Mouse (Mus musculus) mouse embryonic stem cell (cell line): ENCODE measurements around the gene Il17rc.

ENCODE experiments used
- in situ Hi-C, 2 experiments: fragments of 300-500 bp; cut with MboI; formaldehyde crosslinking; loops; 1 replicate in 1 of 2; 3 replicates in 1 of 2; pipeline ENCODE4 v1.14.3; 2019 to 2020; ENCODE audit warnings: low sequenced_read_pairs in 2 of 2, low pct_unique_long_range_greater_than_20kb in 1 of 2, mixed read lengths in 1 of 2; ENCODE audit not compliant: unreplicated experiment in 1 of 2

Gene Il17rc

DNA sequence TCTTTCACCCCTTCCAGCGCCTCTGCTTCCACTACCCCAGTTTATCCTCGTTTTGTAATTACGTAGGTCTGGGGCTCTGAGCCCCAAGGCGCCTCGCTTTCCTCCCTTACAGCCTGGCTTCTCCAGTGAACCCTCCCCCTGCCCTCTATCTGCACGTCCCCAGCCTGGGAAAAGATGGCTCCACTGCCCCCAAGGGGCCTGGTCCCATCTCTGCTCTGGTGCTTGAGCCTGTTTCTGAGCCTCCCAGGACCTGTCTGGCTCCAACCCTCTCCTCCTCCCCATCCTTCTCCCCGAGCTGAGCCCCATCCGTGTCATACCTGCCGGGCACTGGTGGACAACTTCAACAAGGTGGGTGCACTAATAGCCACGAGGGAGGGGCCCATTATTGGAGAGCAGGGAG is 12.5 kb downstream of the Il17rc start:
- in situ Hi-C loops, result no loop called here

GRCm38 (mm10) chr6:113487125-113487576 is 15.9 kb downstream of the Il17rc start:
- in situ Hi-C loops, result no loop called here

GRCm38 (mm10) chr6:113489410-113489809 is 18.2 kb downstream of the Il17rc start:
- in situ Hi-C loops, result no loop called here

GRCm38 (mm10) chr6:113492101-113492864 is 21.1 kb downstream of the Il17rc start:
- in situ Hi-C loops, result no loop called here

- in situ Hi-C loops, result no loop called here
Observed at GRCm38 (mm10) chr6:113494258-113494788, 23.1 kb downstream of the Il17rc start.

DNA sequence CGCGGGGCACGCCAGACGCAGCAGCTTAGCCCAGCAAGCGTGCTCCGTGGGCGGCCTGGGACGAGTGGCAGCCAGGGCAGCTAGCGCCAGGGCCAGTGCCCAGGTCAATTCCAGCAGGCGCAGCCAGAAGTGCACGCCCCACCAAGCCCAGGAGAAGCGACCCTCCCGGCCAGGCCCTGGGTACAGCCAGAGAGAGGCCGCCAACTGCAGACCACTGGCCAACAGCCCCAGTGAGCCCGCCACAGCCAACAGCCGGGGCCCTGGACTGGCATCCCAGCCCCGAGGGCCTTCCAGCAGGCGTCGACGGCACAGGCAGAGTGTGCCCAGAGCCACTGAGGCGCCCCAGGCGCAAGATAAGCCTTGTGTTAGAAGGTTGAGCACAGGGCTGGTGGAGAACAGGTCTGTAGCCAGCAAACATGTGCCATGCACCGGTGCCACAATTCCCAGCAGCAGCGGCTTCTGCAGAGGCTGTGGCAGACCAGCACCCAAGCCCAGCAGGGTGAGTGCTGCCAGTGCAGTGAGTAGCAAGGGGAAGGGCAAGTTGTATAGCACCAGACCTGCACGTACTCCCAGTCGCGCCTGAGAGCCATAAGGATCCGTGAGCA is 23.9 kb downstream of the Il17rc start:
- in situ Hi-C loops, result no loop called here

- in situ Hi-C loops, result no loop called here
Observed at GRCm38 (mm10) chr6:113499346-113499745, 28.1 kb downstream of the Il17rc start.

- in situ Hi-C loops, result no loop called here
Observed at GRCm38 (mm10) chr6:113501388-113502084, 30.3 kb downstream of the Il17rc start, which contains the start of gene Prrt3. Prrt3 (minus strand) TSS chr6:113501931.

DNA sequence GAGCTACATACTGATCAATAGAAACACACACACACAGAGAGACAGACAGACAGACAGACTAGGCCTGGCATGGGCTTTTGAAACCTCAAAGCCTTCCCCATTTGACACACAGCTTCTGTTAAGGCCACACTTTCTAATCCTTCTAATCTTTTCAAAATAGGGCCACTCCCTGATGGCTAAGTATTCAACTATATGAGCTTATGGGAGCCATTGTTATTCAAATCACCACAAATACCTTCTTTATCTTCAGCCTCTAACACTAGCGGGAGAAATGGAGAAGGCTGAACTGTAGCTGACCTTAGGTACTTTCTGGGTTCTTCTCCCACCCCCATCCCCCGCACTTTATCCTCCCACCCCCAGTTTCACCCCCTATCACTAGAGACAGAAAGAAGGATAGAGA is 31.6 kb downstream of the Il17rc start:
- in situ Hi-C loops, result no loop called here

- in situ Hi-C loops, result no loop called here
Observed at GRCm38 (mm10) chr6:113505689-113506088, 34.5 kb downstream of the Il17rc start.

- in situ Hi-C loops, result no loop called here
Observed at GRCm38 (mm10) chr6:113507130-113507529, 35.9 kb downstream of the Il17rc start.

GRCm38 (mm10) chr6:113508272-113508946 is 37.2 kb downstream of the Il17rc start:
- in situ Hi-C loops, result no loop called here

- in situ Hi-C loops, result no loop called here
Observed at GRCm38 (mm10) chr6:113508947-113509280, 37.7 kb downstream of the Il17rc start.

GRCm38 (mm10) chr6:113513944-113514343 is 42.7 kb downstream of the Il17rc start:
- in situ Hi-C loops, result no loop called here

DNA sequence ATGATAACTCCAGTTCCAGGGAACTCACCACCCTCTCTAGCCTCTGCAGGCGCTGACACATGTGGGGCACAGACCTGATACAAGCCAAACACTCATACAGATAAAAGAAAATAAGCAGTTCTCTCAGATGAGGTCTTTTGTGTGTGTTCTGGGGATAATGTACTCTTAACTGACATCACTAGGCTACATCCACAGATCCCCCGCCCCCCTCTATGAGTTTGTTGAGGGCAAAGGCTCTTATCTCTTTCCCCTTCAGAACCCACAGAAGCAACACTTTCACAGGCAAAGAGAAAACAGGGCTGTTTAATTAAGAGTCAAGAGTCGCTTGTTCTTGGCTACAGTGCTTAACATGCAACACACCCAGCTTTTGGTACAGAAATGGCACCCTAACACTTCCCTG is 43.4 kb downstream of the Il17rc start:
- in situ Hi-C loops, result no loop called here

DNA sequence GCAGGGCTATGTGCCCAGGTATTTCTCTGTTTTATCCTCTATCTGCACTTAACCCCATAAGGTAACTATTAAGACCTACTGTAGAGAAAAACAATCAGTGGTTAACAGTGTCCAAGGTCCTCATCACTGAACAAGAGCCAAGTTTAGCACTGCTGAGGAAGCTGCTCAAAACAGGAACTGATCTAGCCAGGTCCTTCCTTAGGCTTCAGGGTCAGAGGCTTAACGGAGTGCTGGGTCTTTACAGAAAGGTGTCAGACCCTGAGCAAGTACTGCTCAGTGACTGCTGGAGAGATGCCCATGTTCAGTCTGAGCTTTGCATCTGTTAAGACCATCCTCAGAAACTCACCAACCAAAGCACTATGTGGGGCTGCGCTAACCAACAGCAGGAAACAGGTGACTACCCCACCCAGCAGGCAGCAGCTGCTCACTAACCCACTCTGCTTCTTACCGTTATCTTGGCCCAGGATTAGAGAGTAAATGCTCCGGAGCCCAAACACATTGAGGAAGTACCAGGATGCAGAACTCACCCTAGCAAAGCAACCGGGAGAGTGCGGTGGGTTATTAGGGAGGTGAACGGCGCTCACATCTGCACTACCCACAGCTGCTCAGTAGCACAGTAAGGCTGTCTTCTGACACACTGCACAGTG is 46.3 kb downstream of the Il17rc start:
- in situ Hi-C loops, result no loop called here

- in situ Hi-C loops, result no loop called here
Observed at GRCm38 (mm10) chr6:113522310-113522709, 51.1 kb downstream of the Il17rc start.

DNA sequence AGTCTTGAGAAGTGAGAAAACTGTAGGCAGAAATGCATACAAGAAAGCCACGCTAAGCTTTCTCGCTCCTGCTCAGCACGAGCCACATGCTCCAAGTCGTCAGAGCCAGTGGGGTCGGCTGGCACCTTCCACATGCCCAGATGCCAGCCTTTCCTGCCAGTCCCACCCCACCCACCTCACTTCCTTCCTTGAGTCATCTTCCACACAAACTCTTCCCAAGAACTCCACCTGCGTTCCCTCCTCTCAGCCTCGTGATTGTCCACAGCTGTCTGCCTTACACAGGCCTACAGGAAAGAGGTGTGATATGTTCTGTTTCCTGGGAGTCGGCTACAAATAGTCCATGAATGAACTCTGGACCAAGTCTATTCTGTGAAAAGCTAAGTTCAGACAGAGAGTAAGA is 52.2 kb downstream of the Il17rc start:
- in situ Hi-C loops, result no loop called here
